In genomic region chr9:81863181-81863887, GRCm38 (mm10) we compare ENCODE assay signal across 8 mouse cellular contexts. TPM values are rescaled to one million over a fixed set of nuclear protein-coding genes. Genes with fewer than 3 reads are reported as not detected.
DNase-seq lines count a peak whose midpoint lies in the region; ATAC-seq and TF ChIP-seq lines count a peak whose summit lies in the region.

Gene Mei4 (plus strand): TSS chr9:81863670.

- H3K27me3 ChIP-seq in limb, embryonic 10.5 days (ENCODE audit: low read depth, poor library complexity, severe bottlenecking): peaks cover 20% of the 10 kb centered on the region
- H3K27me3 ChIP-seq in midbrain, embryonic 12.5 days: peaks cover 4% of the 10 kb centered on the region; the same call in 1 of the 2 replicates
- no peaks in the 10 kb centered on the region for H3K27me3 ChIP-seq in small intestine, adult 2 months (ENCODE audit: control insufficient read depth, insufficient read depth, low read length)

- peak; percentile 78 for DNase-seq in adrenal gland, postnatal 10 days
- DNase-seq in embryo, embryonic 11 days: peak; percentile 93
- DNase-seq in gastrocnemius, postnatal 4 days (ENCODE audit: low spot score in 2 of 2): peak; percentile 26 to 39
- DNase-seq in kidney, adult 18-20 months: peak; percentile 66
- peak; percentile 85 for DNase-seq in limb, embryonic 10.5 days (ENCODE audit: low spot score)
- no peak for DNase-seq in MN1 (ENCODE audit: low spot score)

- TF ChIP-seq POLR2A in small intestine, adult 2 months (IDR thresholded peaks at IDR 0.05; ENCODE audit: low read depth, low read length): no peak

- peak within 1 kb of the TSS; percentile 44 for H3K9ac ChIP-seq in midbrain, embryonic 12.5 days (replicated peaks)

- H3K36me3 ChIP-seq in limb, embryonic 10.5 days: no peaks in the 10 kb centered on the region
- H3K36me3 ChIP-seq in midbrain, embryonic 12.5 days: no peaks in the 10 kb centered on the region
- H3K36me3 ChIP-seq in small intestine, adult 2 months (ENCODE audit: control insufficient read depth, insufficient read depth, low read length): no peaks in the 10 kb centered on the region

- H3K4me1 ChIP-seq in limb, embryonic 10.5 days: peaks cover 7% of the 10 kb centered on the region; the same call in 1 of the 2 replicates
- H3K4me1 ChIP-seq in midbrain, embryonic 12.5 days: no peaks in the 10 kb centered on the region
- H3K4me1 ChIP-seq in small intestine, adult 2 months (ENCODE audit: control insufficient read depth, insufficient read depth, insufficient read length, low read length): peaks cover 5% of the 10 kb centered on the region

- H3K4me2 ChIP-seq in midbrain, embryonic 12.5 days (replicated peaks): peak within 1 kb of the TSS; percentile 77

- peak within 1 kb of the TSS; percentile 70 for H3K27ac ChIP-seq in limb, embryonic 10.5 days
- no peak within 1 kb of the TSS for H3K27ac ChIP-seq in midbrain, embryonic 12.5 days (replicated peaks)
- no peak within 1 kb of the TSS for H3K27ac ChIP-seq in small intestine, adult 2 months (ENCODE audit: insufficient read depth, low read depth, low read length)

- TF ChIP-seq CTCF in small intestine, adult 2 months (IDR thresholded peaks at IDR 0.05; ENCODE audit: extremely low read depth, insufficient read length, insufficient replicate concordance, low read depth, low read length): no peak

- no peaks in the 10 kb centered on the region for H3K9me3 ChIP-seq in limb, embryonic 10.5 days (replicated peaks)
- no peaks in the 10 kb centered on the region for H3K9me3 ChIP-seq in midbrain, embryonic 12.5 days

- ATAC-seq in midbrain, embryonic 12.5 days (ENCODE audit: low FRiP score, low read depth): peak; percentile 100

- H3K4me3 ChIP-seq in limb, embryonic 10.5 days: peak within 1 kb of the TSS; percentile 62
- H3K4me3 ChIP-seq in midbrain, embryonic 12.5 days: peak within 1 kb of the TSS; percentile 55
- peak within 1 kb of the TSS; percentile 50 for H3K4me3 ChIP-seq in small intestine, adult 2 months (ENCODE audit: low read depth, low read length)

- WGBS in limb, embryonic 10.5 days: 4% methylated on average over 32 of the region's 32 CpGs
- WGBS in midbrain, embryonic 12.5 days: 3% methylated on average over 32 of the region's 32 CpGs
- 1% methylated on average over 32 of the region's 32 CpGs for WGBS in small intestine, adult 2 months

RNA-seq across cellular contexts. Expression of gene Mei4, which starts in this region (rescaled TPM):
- under 1 TPM; 0.15 to 0.48 TPM for total RNA-seq in adrenal gland, postnatal 10 days (2021)
- total RNA-seq in gastrocnemius, postnatal 4 days (2021): not detected
- 0.68 and 0.79 TPM in 2 replicates for polyA plus RNA-seq in limb, embryonic 10.5 days (2016; fragmentation: Nextera tagmentation; extraction: Ambion mirVana)
- 0.70 and 0.73 TPM in 2 replicates for polyA plus RNA-seq in midbrain, embryonic 12.5 days (2016; fragmentation: Nextera tagmentation; extraction: Ambion mirVana)
- not detected in 2 replicates for polyA plus RNA-seq in small intestine, adult 2 months (2012; rRNA removed)

Comparison
In these comparisons a context has a peak if more than half of its experiments do, and no peak if none do; other contexts are left out.
1. Peak in DNase-seq in adrenal gland, postnatal 10 days; RNA of the gene not detected or under 1 TPM.
2. Peak in DNase-seq in gastrocnemius, postnatal 4 days; RNA of the gene not detected or under 1 TPM.
3. Peak in DNase-seq, H3K4me3 ChIP-seq and H3K27ac ChIP-seq in limb, embryonic 10.5 days; RNA of the gene not detected or under 1 TPM.
4. Peak in ATAC-seq, H3K4me3 ChIP-seq, H3K9ac ChIP-seq and H3K4me2 ChIP-seq in midbrain, embryonic 12.5 days; RNA of the gene not detected or under 1 TPM.